Comparison of ENCODE assay signal across 8 mouse cellular contexts in genomic region chr7:45121404-45121803, GRCm38 (mm10). TPM values are rescaled to one million over a fixed set of nuclear protein-coding genes. Genes with fewer than 3 reads are reported as not detected.
DNase-seq lines count a peak whose midpoint lies in the region; ATAC-seq and TF ChIP-seq lines count a peak whose summit lies in the region.

No protein-coding gene starts in this region.

- no peaks in the 10 kb centered on the region for H3K9me3 ChIP-seq in midbrain, embryonic 12.5 days
- no peaks in the 10 kb centered on the region for H3K9me3 ChIP-seq in midbrain, embryonic 16.5 days (replicated peaks; ENCODE audit: control insufficient read depth, low read length, poor library complexity, severe bottlenecking)
- H3K9me3 ChIP-seq in embryonic facial prominence, embryonic 10.5 days = no peaks in the 10 kb centered on the region
- no peaks in the 10 kb centered on the region for H3K9me3 ChIP-seq in intestine, embryonic 15.5 days

- TF ChIP-seq CTCF in thymus, adult 2 months (IDR thresholded peaks at IDR 0.05; ENCODE audit: borderline replicate concordance, control insufficient read depth, extremely low read depth, insufficient read depth, low read length, poor library complexity) = 0 out of 2 replicates have a peak, but pooled peaks have one; percentile 38

- ATAC-seq in midbrain, embryonic 12.5 days (ENCODE audit: low FRiP score, low read depth) = no peak
- ATAC-seq in midbrain, embryonic 16.5 days = no peak
- ATAC-seq in intestine, embryonic 15.5 days = no peak

- no peak overlapping the region for H3K27ac ChIP-seq in midbrain, embryonic 12.5 days (replicated peaks)
- no peak overlapping the region for H3K27ac ChIP-seq in midbrain, embryonic 16.5 days (ENCODE audit: low read length)
- H3K27ac ChIP-seq in embryonic facial prominence, embryonic 10.5 days (replicated peaks) = no peak overlapping the region
- peak overlapping the region; percentile 23; the same call in 1 of the 2 replicates for H3K27ac ChIP-seq in intestine, embryonic 15.5 days
- peak overlapping the region; percentile 97 for H3K27ac ChIP-seq in thymus, adult 2 months (ENCODE audit: control insufficient read depth, insufficient read depth, low read length)

- WGBS in midbrain, embryonic 12.5 days = 81% methylated on average over 8 of the region's 8 CpGs
- WGBS in midbrain, embryonic 16.5 days = 71% methylated on average over 7 of the region's 8 CpGs
- 78% methylated on average over 8 of the region's 8 CpGs for WGBS in embryonic facial prominence, embryonic 10.5 days
- 47% methylated on average over 8 of the region's 8 CpGs for WGBS in intestine, embryonic 15.5 days
- WGBS in thymus, adult 2 months = 2% methylated on average over 8 of the region's 8 CpGs

- peaks cover 38% of the 10 kb centered on the region for H3K4me1 ChIP-seq in midbrain, embryonic 12.5 days
- peaks cover 26% of the 10 kb centered on the region for H3K4me1 ChIP-seq in midbrain, embryonic 16.5 days (ENCODE audit: control insufficient read depth, insufficient read depth, low read length)
- peaks cover 46% of the 10 kb centered on the region for H3K4me1 ChIP-seq in embryonic facial prominence, embryonic 10.5 days
- peaks cover 33% of the 10 kb centered on the region for H3K4me1 ChIP-seq in intestine, embryonic 15.5 days (replicated peaks)
- H3K4me1 ChIP-seq in thymus, adult 2 months (replicated peaks; ENCODE audit: control insufficient read depth, insufficient read depth, low read length) = peaks cover 50% of the 10 kb centered on the region

- TF ChIP-seq POLR2A in thymus, adult 2 months (IDR thresholded peaks at IDR 0.05; ENCODE audit: control insufficient read depth, extremely low read depth, insufficient read depth, low read length, poor library complexity) = peak; percentile 92

- H3K27me3 ChIP-seq in midbrain, embryonic 12.5 days = no peaks in the 10 kb centered on the region
- no peaks in the 10 kb centered on the region for H3K27me3 ChIP-seq in midbrain, embryonic 16.5 days (ENCODE audit: control insufficient read depth, insufficient read depth, low read depth, low read length)
- no peaks in the 10 kb centered on the region for H3K27me3 ChIP-seq in embryonic facial prominence, embryonic 10.5 days (replicated peaks; ENCODE audit: low read depth, poor library complexity, severe bottlenecking)
- no peaks in the 10 kb centered on the region for H3K27me3 ChIP-seq in intestine, embryonic 15.5 days (replicated peaks)
- no peaks in the 10 kb centered on the region for H3K27me3 ChIP-seq in thymus, adult 2 months (ENCODE audit: control insufficient read depth, insufficient read depth, low read length)

- H3K4me2 ChIP-seq in midbrain, embryonic 12.5 days (replicated peaks) = no peak overlapping the region
- H3K4me2 ChIP-seq in midbrain, embryonic 16.5 days (ENCODE audit: low read length) = no peak overlapping the region
- H3K4me2 ChIP-seq in intestine, embryonic 15.5 days (replicated peaks) = peak overlapping the region; percentile 74

- H3K36me3 ChIP-seq in midbrain, embryonic 12.5 days = peaks cover 71% of the 10 kb centered on the region
- peaks cover 45% of the 10 kb centered on the region for H3K36me3 ChIP-seq in midbrain, embryonic 16.5 days (ENCODE audit: control insufficient read depth, insufficient read depth, low read length)
- H3K36me3 ChIP-seq in embryonic facial prominence, embryonic 10.5 days (replicated peaks) = peaks cover 77% of the 10 kb centered on the region
- peaks cover 45% of the 10 kb centered on the region for H3K36me3 ChIP-seq in intestine, embryonic 15.5 days
- peaks cover 27% of the 10 kb centered on the region for H3K36me3 ChIP-seq in thymus, adult 2 months (ENCODE audit: control insufficient read depth, insufficient read depth, low read length)

- no peak overlapping the region for H3K9ac ChIP-seq in midbrain, embryonic 12.5 days (replicated peaks)
- H3K9ac ChIP-seq in midbrain, embryonic 16.5 days (ENCODE audit: low read depth, low read length) = no peak overlapping the region
- peak overlapping the region; percentile 31 for H3K9ac ChIP-seq in intestine, embryonic 15.5 days

- H3K4me3 ChIP-seq in midbrain, embryonic 12.5 days = 0 out of 2 replicates have a peak overlapping the region, but pooled peaks have one; percentile 9
- no peak overlapping the region for H3K4me3 ChIP-seq in midbrain, embryonic 16.5 days (ENCODE audit: low read depth, low read length)
- H3K4me3 ChIP-seq in embryonic facial prominence, embryonic 10.5 days = peak overlapping the region; percentile 33; the same call in 1 of the 2 replicates
- no peak overlapping the region for H3K4me3 ChIP-seq in intestine, embryonic 15.5 days (replicated peaks)
- H3K4me3 ChIP-seq in thymus, adult 2 months (ENCODE audit: control insufficient read depth, insufficient read depth, low read length) = peak overlapping the region; percentile 79

- no peak for DNase-seq in embryonic facial prominence, embryonic 10.5 days (ENCODE audit: low spot score)
- DNase-seq in lung, postnatal 10 days = peak; percentile 85
- DNase-seq in thymus, adult 2 months = peak; percentile 87
- DNase-seq in right cerebral cortex, postnatal 4 days = no peak
- DNase-seq in cerebellum, adult 9-10 months = no peak

RNA-seq across cellular contexts. Expression of gene Rps11, which starts 2.8 kb away (rescaled TPM):
- polyA plus RNA-seq in midbrain, embryonic 12.5 days (2016; fragmentation: Nextera tagmentation; extraction: Ambion mirVana) = 1,160 and 1,195 TPM in 2 replicates
- 657 and 700 TPM in 2 replicates for polyA plus RNA-seq in midbrain, embryonic 16.5 days (2015; fragmentation: Nextera tagmentation; extraction: Ambion mirVana)
- polyA plus RNA-seq in embryonic facial prominence, embryonic 10.5 days (2016; fragmentation: Nextera tagmentation; extraction: Ambion mirVana) = 1,885 and 1,917 TPM in 2 replicates
- 1,711 TPM in 2 replicates for polyA plus RNA-seq in intestine, embryonic 15.5 days (2015; fragmentation: Nextera tagmentation; extraction: Ambion mirVana)
- polyA plus RNA-seq in thymus, adult 2 months (2012; rRNA removed) = 343 and 363 TPM in 2 replicates

RNA-seq across cellular contexts. Expression of gene Rpl13a, which starts 7.2 kb away (rescaled TPM):
- polyA plus RNA-seq in midbrain, embryonic 12.5 days (2016; fragmentation: Nextera tagmentation; extraction: Ambion mirVana) = 1,022 and 1,026 TPM in 2 replicates
- polyA plus RNA-seq in midbrain, embryonic 16.5 days (2015; fragmentation: Nextera tagmentation; extraction: Ambion mirVana) = 602 and 620 TPM in 2 replicates
- polyA plus RNA-seq in embryonic facial prominence, embryonic 10.5 days (2016; fragmentation: Nextera tagmentation; extraction: Ambion mirVana) = 1,273 and 1,282 TPM in 2 replicates
- polyA plus RNA-seq in intestine, embryonic 15.5 days (2015; fragmentation: Nextera tagmentation; extraction: Ambion mirVana) = 1,301 and 1,445 TPM in 2 replicates
- 4,999 and 5,006 TPM in 2 replicates for polyA plus RNA-seq in thymus, adult 2 months (2012; rRNA removed)

RNA-seq across cellular contexts. Expression of gene Gm45713, which starts 14.6 kb away (rescaled TPM):
- polyA plus RNA-seq in midbrain, embryonic 12.5 days (2016; fragmentation: Nextera tagmentation; extraction: Ambion mirVana) = 0.25 and 0.45 TPM in 2 replicates
- 0.41 TPM in 1 of 2 replicates, not detected in the other for polyA plus RNA-seq in midbrain, embryonic 16.5 days (2015; fragmentation: Nextera tagmentation; extraction: Ambion mirVana)
- polyA plus RNA-seq in embryonic facial prominence, embryonic 10.5 days (2016; fragmentation: Nextera tagmentation; extraction: Ambion mirVana) = 0.31 TPM in 1 of 2 replicates, not detected in the other
- polyA plus RNA-seq in intestine, embryonic 15.5 days (2015; fragmentation: Nextera tagmentation; extraction: Ambion mirVana) = 0.24 and 0.28 TPM in 2 replicates
- 0.27 and 0.91 TPM in 2 replicates for polyA plus RNA-seq in thymus, adult 2 months (2012; rRNA removed)

RNA-seq across cellular contexts. Expression of gene Flt3l, which starts 14.8 kb away (rescaled TPM):
- polyA plus RNA-seq in midbrain, embryonic 12.5 days (2016; fragmentation: Nextera tagmentation; extraction: Ambion mirVana) = 0.64 and 1.2 TPM in 2 replicates
- 1.5 and 2.2 TPM in 2 replicates for polyA plus RNA-seq in midbrain, embryonic 16.5 days (2015; fragmentation: Nextera tagmentation; extraction: Ambion mirVana)
- 0.97 and 1.8 TPM in 2 replicates for polyA plus RNA-seq in embryonic facial prominence, embryonic 10.5 days (2016; fragmentation: Nextera tagmentation; extraction: Ambion mirVana)
- polyA plus RNA-seq in intestine, embryonic 15.5 days (2015; fragmentation: Nextera tagmentation; extraction: Ambion mirVana) = 1.8 and 2.0 TPM in 2 replicates
- 177 and 207 TPM in 2 replicates for polyA plus RNA-seq in thymus, adult 2 months (2012; rRNA removed)

RNA-seq across cellular contexts. Expression of gene Fcgrt, which starts 17.8 kb away (rescaled TPM):
- 17.3 and 25.9 TPM in 2 replicates for polyA plus RNA-seq in midbrain, embryonic 12.5 days (2016; fragmentation: Nextera tagmentation; extraction: Ambion mirVana)
- 22.7 and 27.9 TPM in 2 replicates for polyA plus RNA-seq in midbrain, embryonic 16.5 days (2015; fragmentation: Nextera tagmentation; extraction: Ambion mirVana)
- 6.0 and 7.0 TPM in 2 replicates for polyA plus RNA-seq in embryonic facial prominence, embryonic 10.5 days (2016; fragmentation: Nextera tagmentation; extraction: Ambion mirVana)
- polyA plus RNA-seq in intestine, embryonic 15.5 days (2015; fragmentation: Nextera tagmentation; extraction: Ambion mirVana) = 153 and 168 TPM in 2 replicates
- 30.8 and 38.9 TPM in 2 replicates for polyA plus RNA-seq in thymus, adult 2 months (2012; rRNA removed)

Comparison
In these comparisons a context has a peak if more than half of its experiments do, and no peak if none do; other contexts are left out.
1. H3K4me3 ChIP-seq: peak in midbrain, embryonic 12.5 days (single experiment), embryonic facial prominence, embryonic 10.5 days (single experiment) and thymus, adult 2 months (single experiment); none in midbrain, embryonic 16.5 days (single experiment) and intestine, embryonic 15.5 days (single experiment).
2. H3K27ac ChIP-seq: peak in intestine, embryonic 15.5 days (single experiment) and thymus, adult 2 months (single experiment); none in midbrain, embryonic 12.5 days (single experiment), midbrain, embryonic 16.5 days (single experiment) and embryonic facial prominence, embryonic 10.5 days (single experiment).
3. DNase-seq: peak in lung, postnatal 10 days (single experiment) and thymus, adult 2 months (single experiment); none in embryonic facial prominence, embryonic 10.5 days (single experiment), right cerebral cortex, postnatal 4 days (single experiment) and cerebellum, adult 9-10 months (single experiment).